In genomic region chr4:99882405-99882804, GRCm38 (mm10) we compare ENCODE assay signal across 19 mouse cellular contexts. TPM values are rescaled to one million over a fixed set of nuclear protein-coding genes. Genes with fewer than 3 reads are reported as not detected.
DNase-seq lines count a peak whose midpoint lies in the region; ATAC-seq and TF ChIP-seq lines count a peak whose summit lies in the region.
"Had no signal": no experiment of that assay in that cellular context is flagged by ENCODE, and none has a peak within 500 bp of the region (broad histone marks: within the 10 kb centered on the region; RNA-seq: fewer than 3 reads in every experiment).

No protein-coding gene starts in this region.

- no peak overlapping the region for H3K4me2 ChIP-seq in forebrain, embryonic 14.5 days (ENCODE audit: low read length)
- no peak overlapping the region for H3K4me2 ChIP-seq in forebrain, embryonic 15.5 days (replicated peaks)
- H3K4me2 ChIP-seq in heart, embryonic 15.5 days = no peak overlapping the region
- no peak overlapping the region for H3K4me2 ChIP-seq in midbrain, embryonic 14.5 days (ENCODE audit: low read length)
- H3K4me2 ChIP-seq in midbrain, postnatal 0 days (ENCODE audit: low read depth, low read length, poor library complexity, severe bottlenecking) = no peak overlapping the region
- H3K4me2 ChIP-seq: hindbrain, embryonic 15.5 days; kidney, embryonic 15.5 days; limb, embryonic 15.5 days; liver, embryonic 13.5 days; midbrain, embryonic 15.5 days had no signal

- no peaks in the 10 kb centered on the region for H3K36me3 ChIP-seq in forebrain, embryonic 14.5 days (ENCODE audit: control insufficient read depth, insufficient read depth, low read length)
- H3K36me3 ChIP-seq in forebrain, embryonic 15.5 days = 0 out of 2 replicates have a peak, but pooled peaks cover 5% of the 10 kb centered on the region
- H3K36me3 ChIP-seq in heart, embryonic 15.5 days = no peaks in the 10 kb centered on the region
- no peaks in the 10 kb centered on the region for H3K36me3 ChIP-seq in midbrain, embryonic 14.5 days (ENCODE audit: control insufficient read depth, insufficient read depth, low read length)
- no peaks in the 10 kb centered on the region for H3K36me3 ChIP-seq in midbrain, postnatal 0 days (ENCODE audit: insufficient read depth, low read length)
- H3K36me3 ChIP-seq: hindbrain, embryonic 15.5 days; limb, embryonic 15.5 days; liver, embryonic 13.5 days; midbrain, embryonic 15.5 days had no signal

- H3K9me3 ChIP-seq in forebrain, embryonic 14.5 days (replicated peaks; ENCODE audit: control insufficient read depth, low read length) = no peaks in the 10 kb centered on the region
- no peaks in the 10 kb centered on the region for H3K9me3 ChIP-seq in forebrain, embryonic 15.5 days
- H3K9me3 ChIP-seq in heart, embryonic 15.5 days (replicated peaks) = no peaks in the 10 kb centered on the region
- no peaks in the 10 kb centered on the region for H3K9me3 ChIP-seq in midbrain, embryonic 14.5 days (ENCODE audit: control insufficient read depth, low read length)
- no peaks in the 10 kb centered on the region for H3K9me3 ChIP-seq in midbrain, postnatal 0 days (ENCODE audit: low read length)
- H3K9me3 ChIP-seq: hindbrain, embryonic 15.5 days; kidney, embryonic 15.5 days; limb, embryonic 15.5 days; liver, embryonic 13.5 days; midbrain, embryonic 15.5 days had no signal

- H3K9ac ChIP-seq in forebrain, embryonic 14.5 days (ENCODE audit: low read length) = no peak overlapping the region
- no peak overlapping the region for H3K9ac ChIP-seq in forebrain, embryonic 15.5 days (replicated peaks)
- no peak overlapping the region for H3K9ac ChIP-seq in heart, embryonic 15.5 days
- H3K9ac ChIP-seq in midbrain, embryonic 14.5 days (replicated peaks; ENCODE audit: low read length) = no peak overlapping the region
- no peak overlapping the region for H3K9ac ChIP-seq in midbrain, postnatal 0 days (replicated peaks; ENCODE audit: low read length, poor library complexity, severe bottlenecking)
- H3K9ac ChIP-seq: hindbrain, embryonic 15.5 days; kidney, embryonic 15.5 days; limb, embryonic 15.5 days; liver, embryonic 13.5 days; midbrain, embryonic 15.5 days had no signal

- H3K4me1 ChIP-seq in forebrain, embryonic 14.5 days (ENCODE audit: control insufficient read depth, insufficient read depth, low read length) = no peaks in the 10 kb centered on the region
- H3K4me1 ChIP-seq in forebrain, embryonic 15.5 days = no peaks in the 10 kb centered on the region
- peaks cover 6% of the 10 kb centered on the region for H3K4me1 ChIP-seq in heart, embryonic 15.5 days (replicated peaks)
- no peaks in the 10 kb centered on the region for H3K4me1 ChIP-seq in midbrain, embryonic 14.5 days (ENCODE audit: control insufficient read depth, insufficient read depth, low read length)
- no peaks in the 10 kb centered on the region for H3K4me1 ChIP-seq in midbrain, postnatal 0 days (ENCODE audit: insufficient read depth, low read length)
- H3K4me1 ChIP-seq: hindbrain, embryonic 15.5 days; kidney, embryonic 15.5 days; limb, embryonic 15.5 days; liver, embryonic 13.5 days; midbrain, embryonic 15.5 days had no signal

- 0 out of 2 replicates have a peak, but pooled peaks have one; percentile 52 for ATAC-seq in forebrain, embryonic 14.5 days
- ATAC-seq in forebrain, embryonic 15.5 days (replicated peaks) = no peak; the same call in 1 of the 2 replicates
- ATAC-seq in heart, embryonic 15.5 days (replicated peaks; ENCODE audit: insufficient number of reproducible peaks, insufficient read depth, low FRiP score, low read depth) = no peak
- ATAC-seq in midbrain, embryonic 14.5 days (ENCODE audit: low FRiP score, low TSS enrichment) = no peak
- ATAC-seq in midbrain, postnatal 0 days (ENCODE audit: low FRiP score) = no peak
- ATAC-seq: midbrain, embryonic 15.5 days had no signal

- no peak overlapping the region for H3K27ac ChIP-seq in forebrain, embryonic 14.5 days (ENCODE audit: low read depth, low read length)
- no peak overlapping the region for H3K27ac ChIP-seq in forebrain, embryonic 15.5 days (replicated peaks)
- H3K27ac ChIP-seq in heart, embryonic 15.5 days = peak overlapping the region; percentile 34; the same call in 1 of the 2 replicates
- H3K27ac ChIP-seq in midbrain, embryonic 14.5 days (replicated peaks; ENCODE audit: low read depth, low read length) = no peak overlapping the region
- no peak overlapping the region for H3K27ac ChIP-seq in midbrain, postnatal 0 days (ENCODE audit: low read depth, low read length)
- H3K27ac ChIP-seq: gastrocnemius, adult 2 months; heart, adult 2 months; hindbrain, embryonic 15.5 days; kidney, embryonic 15.5 days; layer of hippocampus, adult 2 months; limb, embryonic 15.5 days; liver, embryonic 13.5 days; midbrain, embryonic 15.5 days had no signal

- no peak for TF ChIP-seq CTCF in midbrain, postnatal 0 days (IDR thresholded peaks at IDR 0.05)

- DNase-seq in forebrain, embryonic 14.5 days (ENCODE audit: low spot score) = peak; percentile 56
- no peak for DNase-seq in heart, adult 18-20 months
- DNase-seq in midbrain, embryonic 14.5 days = peak; percentile 46
- no peak for DNase-seq in midbrain, postnatal 0 days (ENCODE audit: low spot score)
- no peak for DNase-seq in adrenal gland, adult 18-20 months (ENCODE audit: low spot score in 2 of 2)
- DNase-seq: adrenal gland, adult 8-10 months; gastrocnemius, adult 2 months; gastrocnemius, postnatal 36 days; heart, adult 2 months; kidney, adult 18-20 months; liver, embryonic 13.5 days; thymus, postnatal 36 days had no signal

- no peak overlapping the region for H3K4me3 ChIP-seq in forebrain, embryonic 14.5 days (ENCODE audit: low read depth, low read length)
- H3K4me3 ChIP-seq in forebrain, embryonic 15.5 days = no peak overlapping the region
- no peak overlapping the region for H3K4me3 ChIP-seq in heart, embryonic 15.5 days
- H3K4me3 ChIP-seq in midbrain, embryonic 14.5 days (replicated peaks; ENCODE audit: low read depth, low read length) = no peak overlapping the region
- no peak overlapping the region for H3K4me3 ChIP-seq in midbrain, postnatal 0 days (ENCODE audit: low read depth, low read length)
- H3K4me3 ChIP-seq: gastrocnemius, adult 2 months; heart, adult 2 months; hindbrain, embryonic 15.5 days; kidney, embryonic 15.5 days; layer of hippocampus, adult 2 months; limb, embryonic 15.5 days; liver, embryonic 13.5 days; midbrain, embryonic 15.5 days had no signal

- no peaks in the 10 kb centered on the region for H3K27me3 ChIP-seq in forebrain, embryonic 14.5 days (replicated peaks; ENCODE audit: control insufficient read depth, insufficient read depth, low read length)
- no peaks in the 10 kb centered on the region for H3K27me3 ChIP-seq in forebrain, embryonic 15.5 days
- no peaks in the 10 kb centered on the region for H3K27me3 ChIP-seq in heart, embryonic 15.5 days
- H3K27me3 ChIP-seq in midbrain, embryonic 14.5 days (ENCODE audit: control insufficient read depth, insufficient read depth, low read length) = no peaks in the 10 kb centered on the region
- no peaks in the 10 kb centered on the region for H3K27me3 ChIP-seq in midbrain, postnatal 0 days (ENCODE audit: insufficient read depth, low read length)
- H3K27me3 ChIP-seq: hindbrain, embryonic 15.5 days; kidney, embryonic 15.5 days; limb, embryonic 15.5 days; liver, embryonic 13.5 days; midbrain, embryonic 15.5 days had no signal

RNA-seq across cellular contexts. Expression of gene Pgm1, which starts 46.8 kb away (rescaled TPM):
- polyA plus RNA-seq in forebrain, embryonic 14.5 days (2014; fragmentation: Nextera tagmentation; extraction: Ambion mirVana) = 46.2 and 47.3 TPM in 2 replicates
- 36.0 and 42.3 TPM in 2 replicates for polyA plus RNA-seq in forebrain, embryonic 15.5 days (2015; fragmentation: Nextera tagmentation; extraction: Ambion mirVana)
- 231 and 240 TPM in 2 replicates for polyA plus RNA-seq in heart, embryonic 15.5 days (2015; fragmentation: Nextera tagmentation; extraction: Ambion mirVana)
- 100 to 1,000 TPM; 219 to 241 TPM for total RNA-seq in heart, adult 18-20 months (2021)
- polyA plus RNA-seq in midbrain, embryonic 14.5 days (2014; fragmentation: Nextera tagmentation; extraction: Ambion mirVana) = 65.5 and 76.0 TPM in 2 replicates
- total RNA-seq in midbrain, postnatal 0 days (2014; rRNA removed) = 103 and 112 TPM in 2 replicates
- 106 and 114 TPM in 2 replicates for polyA plus RNA-seq in midbrain, postnatal 0 days (2015; fragmentation: Nextera tagmentation; extraction: Ambion mirVana)
- 100 to 1,000 TPM in 1 of 2 experiments, 10 to 100 TPM in 1; 93.0 to 106 TPM for total RNA-seq in adrenal gland, adult 18-20 months (2021)

RNA-seq across cellular contexts. Expression of gene Itgb3bp, which starts 47.2 kb away (rescaled TPM):
- polyA plus RNA-seq in forebrain, embryonic 14.5 days (2014; fragmentation: Nextera tagmentation; extraction: Ambion mirVana) = 24.3 and 27.2 TPM in 2 replicates
- 19.2 and 22.3 TPM in 2 replicates for polyA plus RNA-seq in forebrain, embryonic 15.5 days (2015; fragmentation: Nextera tagmentation; extraction: Ambion mirVana)
- 26.9 and 39.2 TPM in 2 replicates for polyA plus RNA-seq in heart, embryonic 15.5 days (2015; fragmentation: Nextera tagmentation; extraction: Ambion mirVana)
- 1 to 10 TPM; 5.6 to 6.4 TPM for total RNA-seq in heart, adult 18-20 months (2021)
- polyA plus RNA-seq in midbrain, embryonic 14.5 days (2014; fragmentation: Nextera tagmentation; extraction: Ambion mirVana) = 12.7 and 19.0 TPM in 2 replicates
- total RNA-seq in midbrain, postnatal 0 days (2014; rRNA removed) = 2.9 and 6.4 TPM in 2 replicates
- 6.6 and 8.8 TPM in 2 replicates for polyA plus RNA-seq in midbrain, postnatal 0 days (2015; fragmentation: Nextera tagmentation; extraction: Ambion mirVana)
- 1 to 10 TPM; 4.9 to 5.9 TPM for total RNA-seq in adrenal gland, adult 18-20 months (2021)

RNA-seq across cellular contexts. Expression of gene Efcab7, which starts 53.4 kb away (rescaled TPM):
- polyA plus RNA-seq in forebrain, embryonic 14.5 days (2014; fragmentation: Nextera tagmentation; extraction: Ambion mirVana) = 24.7 and 25.1 TPM in 2 replicates
- polyA plus RNA-seq in forebrain, embryonic 15.5 days (2015; fragmentation: Nextera tagmentation; extraction: Ambion mirVana) = 20.8 and 22.5 TPM in 2 replicates
- 5.9 and 8.9 TPM in 2 replicates for polyA plus RNA-seq in heart, embryonic 15.5 days (2015; fragmentation: Nextera tagmentation; extraction: Ambion mirVana)
- 1 to 10 TPM in 1 of 2 experiments, under 1 TPM in 1; 0.65 to 2.2 TPM for total RNA-seq in heart, adult 18-20 months (2021)
- polyA plus RNA-seq in midbrain, embryonic 14.5 days (2014; fragmentation: Nextera tagmentation; extraction: Ambion mirVana) = 16.2 and 20.1 TPM in 2 replicates
- total RNA-seq in midbrain, postnatal 0 days (2014; rRNA removed) = 8.6 and 19.4 TPM in 2 replicates
- polyA plus RNA-seq in midbrain, postnatal 0 days (2015; fragmentation: Nextera tagmentation; extraction: Ambion mirVana) = 8.3 and 10.0 TPM in 2 replicates
- total RNA-seq in adrenal gland, adult 18-20 months (2021) = 1 to 10 TPM; 2.5 to 4.9 TPM

Comparison
In these comparisons a context has a peak if more than half of its experiments do, and no peak if none do; other contexts are left out.
1. DNase-seq: peak in forebrain, embryonic 14.5 days (single experiment) and midbrain, embryonic 14.5 days (single experiment); none in heart, adult 18-20 months (0 of 2), midbrain, postnatal 0 days (single experiment) and adrenal gland, adult 18-20 months (0 of 2).